ENCODE assay signal across 12 mouse cellular contexts in genomic region chr15:25365503-25365902, GRCm38 (mm10). TPM values are rescaled to one million over a fixed set of nuclear protein-coding genes. Genes with fewer than 3 reads are reported as not detected.
DNase-seq lines count a peak whose midpoint lies in the region; ATAC-seq and TF ChIP-seq lines count a peak whose summit lies in the region.
"Had no signal": no experiment of that assay in that cellular context is flagged by ENCODE, and none has a peak within 500 bp of the region (broad histone marks: within the 10 kb centered on the region; RNA-seq: fewer than 3 reads in every experiment).

No protein-coding gene starts in this region.

- no peaks in the 10 kb centered on the region for H3K27me3 ChIP-seq in Patski
- no peaks in the 10 kb centered on the region for H3K27me3 ChIP-seq in hindbrain, embryonic 13.5 days
- H3K27me3 ChIP-seq in midbrain, postnatal 0 days (ENCODE audit: insufficient read depth, low read length) = no peaks in the 10 kb centered on the region

- peaks cover 11% of the 10 kb centered on the region for H3K36me3 ChIP-seq in hindbrain, embryonic 13.5 days
- no peaks in the 10 kb centered on the region; the same call in 1 of the 2 replicates for H3K36me3 ChIP-seq in midbrain, postnatal 0 days (ENCODE audit: insufficient read depth, low read length)

- ATAC-seq in Patski = peak; percentile 10
- no peak for ATAC-seq in hindbrain, embryonic 13.5 days (ENCODE audit: low FRiP score)
- ATAC-seq in midbrain, postnatal 0 days (ENCODE audit: low FRiP score) = no peak

- peak overlapping the region; percentile 52 for H3K27ac ChIP-seq in embryonic fibroblast, embryonic 13.5 days (ENCODE audit: insufficient read depth, low read length)
- peak overlapping the region; percentile 85 for H3K27ac ChIP-seq in hindbrain, embryonic 13.5 days
- H3K27ac ChIP-seq in midbrain, postnatal 0 days (ENCODE audit: low read depth, low read length) = peak overlapping the region; percentile 83

- H3K9ac ChIP-seq in hindbrain, embryonic 13.5 days = 0 out of 2 replicates have a peak overlapping the region, but pooled peaks have one; percentile 80
- no peak overlapping the region for H3K9ac ChIP-seq in midbrain, postnatal 0 days (replicated peaks; ENCODE audit: low read length, poor library complexity, severe bottlenecking)

- CTCF ChIA-PET in Patski (lab: Charles Lee) = no interaction called here

- peaks cover 17% of the 10 kb centered on the region for H3K4me1 ChIP-seq in embryonic fibroblast, embryonic 13.5 days (ENCODE audit: control insufficient read depth, insufficient read depth, low read length)
- H3K4me1 ChIP-seq in hindbrain, embryonic 13.5 days (replicated peaks) = peaks cover 77% of the 10 kb centered on the region
- peaks cover 22% of the 10 kb centered on the region; the same call in 1 of the 2 replicates for H3K4me1 ChIP-seq in midbrain, postnatal 0 days (ENCODE audit: insufficient read depth, low read length)

- DNase-seq in Patski (ENCODE audit: low read depth, low spot score) = no peak
- DNase-seq in midbrain, postnatal 0 days (ENCODE audit: low spot score) = no peak
- DNase-seq in cerebellum, adult 11-12 months = no peak
- DNase-seq in thymus, postnatal 14 days = no peak
- DNase-seq in adrenal gland, postnatal 10 days = no peak
- DNase-seq: adrenal gland, postnatal 14 days; cerebellum, adult 9-10 months; heart, postnatal 10 days; lung, postnatal 14 days had no signal

- in situ Hi-C loops in Patski (cut with MboI; ENCODE audit: low pct_unique_long_range_greater_than_20kb) = no loop called here

- H3K4me2 ChIP-seq in hindbrain, embryonic 13.5 days = no peak overlapping the region
- no peak overlapping the region; the same call in 1 of the 2 replicates for H3K4me2 ChIP-seq in midbrain, postnatal 0 days (ENCODE audit: low read depth, low read length, poor library complexity, severe bottlenecking)

- no peak for TF ChIP-seq POLR2A in embryonic fibroblast, embryonic 13.5 days (IDR thresholded peaks at IDR 0.05; ENCODE audit: low read depth, low read length)

- WGBS in hindbrain, embryonic 13.5 days = 16% methylated on average over 5 of the region's 5 CpGs
- WGBS in midbrain, postnatal 0 days = 18% methylated on average over 5 of the region's 5 CpGs

- TF ChIP-seq CTCF in Patski (IDR thresholded peaks at IDR 0.05) = no peak
- no peak for TF ChIP-seq CTCF in embryonic fibroblast, embryonic 13.5 days (IDR thresholded peaks at IDR 0.05; ENCODE audit: borderline replicate concordance, insufficient read depth, low read length)
- no peak for TF ChIP-seq CTCF in midbrain, postnatal 0 days (IDR thresholded peaks at IDR 0.05)

- POLR2A ChIA-PET in Patski (lab: Charles Lee) = no interaction called here

- H3K9me3 ChIP-seq in hindbrain, embryonic 13.5 days = no peaks in the 10 kb centered on the region
- H3K9me3 ChIP-seq in midbrain, postnatal 0 days (ENCODE audit: low read length) = no peaks in the 10 kb centered on the region

- H3K4me3 ChIP-seq in embryonic fibroblast, embryonic 13.5 days (ENCODE audit: insufficient read depth, low read length) = no peak overlapping the region
- H3K4me3 ChIP-seq in hindbrain, embryonic 13.5 days = no peak overlapping the region
- no peak overlapping the region for H3K4me3 ChIP-seq in midbrain, postnatal 0 days (ENCODE audit: low read depth, low read length)
- H3K4me3 ChIP-seq: myocyte had no signal

RNA-seq across cellular contexts. Expression of gene Basp1, which starts 48.1 kb away (rescaled TPM):
- polyA plus RNA-seq in Patski (2021) = 113 TPM
- polyA plus RNA-seq in embryonic fibroblast, embryonic 13.5 days (2011; ENCODE audit: insufficient read length, low read depth, missing spikeins) = 232 and 236 TPM in 2 replicates
- 202 and 215 TPM in 2 replicates for polyA plus RNA-seq in hindbrain, embryonic 13.5 days (2015; fragmentation: Nextera tagmentation; extraction: Ambion mirVana)
- 1,178 and 1,429 TPM in 2 replicates for total RNA-seq in midbrain, postnatal 0 days (2014; rRNA removed)
- 480 and 547 TPM in 2 replicates for polyA plus RNA-seq in midbrain, postnatal 0 days (2015; fragmentation: Nextera tagmentation; extraction: Ambion mirVana)
- 10 to 100 TPM; 17.6 to 29.6 TPM for total RNA-seq in adrenal gland, postnatal 10 days (2021)
